Mouse (Mus musculus) lung, postnatal 14 days (tissue): ENCODE results near the gene Rtp4.

Experiments used
- DNase-seq: peaks from one replicate; pipeline ENCODE4 v3.0.0; 2021

The Rtp4 gene

DNA sequence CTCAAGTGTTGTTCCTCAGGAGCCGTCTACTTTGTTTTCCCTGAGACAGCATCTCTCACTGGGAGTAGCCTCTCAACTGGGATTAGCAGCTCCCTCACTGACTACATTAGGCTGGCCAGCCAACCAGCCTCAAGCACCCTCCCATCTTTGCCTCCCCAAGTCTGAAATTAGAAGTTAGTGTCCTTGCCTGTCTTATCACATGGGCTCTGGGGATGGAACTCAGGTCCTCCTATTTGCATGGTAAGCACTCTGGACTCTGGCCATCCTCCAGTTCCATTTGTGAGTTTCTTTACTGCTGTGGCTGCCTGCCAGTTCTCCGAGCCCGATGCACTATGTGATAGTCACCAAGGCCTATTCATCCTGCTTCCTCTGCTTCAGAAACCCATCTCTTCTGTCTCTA, 4.3 kb upstream of the Rtp4 start:
- DNase-seq = peak; percentile 65

DNA sequence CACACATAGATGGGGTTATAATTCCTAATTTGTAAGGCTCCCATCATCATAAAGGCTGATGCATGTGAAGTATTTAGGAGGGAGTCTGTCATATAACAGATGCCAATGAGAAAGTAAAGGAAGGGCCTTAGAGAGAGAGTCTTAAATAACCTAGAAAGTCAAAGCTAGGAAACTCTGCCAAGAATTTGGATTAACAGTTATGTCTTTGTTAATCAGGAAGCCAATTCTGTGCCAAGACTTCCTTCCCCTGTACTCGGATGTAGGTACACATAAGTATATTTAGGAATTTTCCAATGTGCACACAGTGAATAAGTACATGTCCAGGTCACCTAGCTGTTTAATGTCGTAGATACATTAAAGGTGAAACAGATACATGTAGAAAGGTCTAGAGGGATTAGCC, 3.5 kb upstream of the Rtp4 start:
- DNase-seq = no peak

DNA sequence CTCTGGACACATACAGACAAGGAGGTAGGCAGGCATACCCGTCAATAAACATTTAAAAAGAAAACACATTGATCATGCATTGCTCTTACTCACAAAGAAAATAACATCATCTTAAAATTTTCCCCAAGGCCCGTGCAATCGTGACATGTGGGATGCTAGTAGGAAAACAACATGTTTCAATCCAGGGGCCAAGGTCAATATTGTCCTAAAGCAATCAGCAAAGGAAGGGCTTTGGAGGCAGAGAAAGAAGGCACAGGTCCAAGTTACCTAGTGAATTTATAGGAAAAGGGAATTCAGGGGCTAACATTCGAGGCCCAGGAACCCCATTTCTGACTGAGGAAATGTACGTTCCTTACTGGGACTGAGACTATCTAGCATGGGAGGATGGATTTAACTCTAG, 2.9 kb upstream of the Rtp4 start:
- no peak for DNase-seq

DNA sequence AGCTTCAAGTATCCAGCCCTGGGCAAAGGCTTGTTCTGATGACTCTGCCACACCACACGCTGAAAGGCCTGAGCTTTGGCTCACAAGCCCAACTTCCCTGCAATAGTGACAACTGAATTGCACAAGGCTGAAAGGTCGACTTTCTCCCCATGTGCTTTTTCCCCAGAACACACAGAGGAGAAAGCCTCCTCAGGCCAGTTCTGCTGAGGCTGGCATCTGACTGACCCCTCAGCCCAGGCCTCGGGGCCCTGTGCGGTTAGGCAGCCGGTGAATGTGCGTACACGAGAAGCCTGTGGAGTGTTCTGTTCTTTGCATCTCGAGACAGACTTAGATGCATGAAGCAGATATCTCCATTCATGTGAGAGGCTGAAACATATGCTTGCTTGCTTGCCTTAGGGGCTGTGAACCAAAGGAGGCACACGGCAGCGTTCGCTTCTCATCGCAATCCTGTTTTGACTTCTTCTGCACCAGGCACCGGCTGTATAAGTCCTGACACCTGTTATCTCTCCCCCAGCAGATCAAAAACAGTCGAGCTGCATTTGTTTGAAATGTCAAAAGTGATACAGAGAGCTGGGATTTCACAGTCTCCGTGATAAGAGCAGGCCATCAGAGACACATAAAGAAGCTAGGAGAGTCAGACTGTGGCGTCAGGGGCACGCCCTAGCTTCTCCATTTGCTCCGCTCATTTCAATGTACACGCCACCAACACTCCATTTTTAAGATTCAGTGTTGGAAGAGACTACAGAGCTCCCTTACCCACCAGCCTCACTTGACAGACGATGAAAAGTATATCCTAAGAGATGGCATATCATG, 2.1 kb upstream of the Rtp4 start:
- DNase-seq = no peak

DNA sequence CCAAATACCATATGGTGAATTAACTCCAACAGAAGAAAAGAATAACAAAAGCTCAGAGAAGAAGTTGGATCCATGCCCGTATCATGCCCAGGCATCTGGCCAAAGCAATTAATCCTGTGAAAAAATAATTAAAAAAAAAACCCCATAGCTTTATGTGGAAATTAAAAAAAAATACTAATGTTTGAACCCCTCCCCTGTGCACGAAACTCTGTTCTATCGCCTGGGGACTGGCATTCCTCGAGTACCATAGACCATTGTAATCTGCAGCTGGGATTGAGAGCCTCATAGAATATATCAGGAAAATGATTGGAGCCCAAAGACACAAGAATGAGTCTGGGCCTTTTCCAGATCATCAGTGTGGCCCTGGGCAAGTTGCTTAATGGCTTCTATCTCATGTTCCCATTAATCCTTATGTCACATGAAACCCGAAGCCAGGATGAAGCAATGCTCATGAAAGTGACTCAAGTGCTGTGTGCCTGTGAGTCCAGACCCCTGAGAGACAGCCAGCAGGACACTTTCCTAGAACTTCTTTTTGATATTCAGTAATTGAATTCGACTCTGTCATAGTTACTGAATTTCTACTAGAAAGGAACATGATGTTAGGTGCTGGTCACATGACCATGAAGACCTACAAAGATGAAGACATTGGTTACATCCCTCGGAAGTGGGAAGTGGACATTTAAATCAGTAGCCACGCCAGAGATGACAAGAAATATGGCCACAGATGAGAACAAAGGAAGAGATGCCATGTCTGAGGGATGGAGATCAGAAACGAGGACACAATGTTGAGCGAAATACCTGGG, 1.3 kb upstream of the Rtp4 start:
- no peak for DNase-seq

DNA sequence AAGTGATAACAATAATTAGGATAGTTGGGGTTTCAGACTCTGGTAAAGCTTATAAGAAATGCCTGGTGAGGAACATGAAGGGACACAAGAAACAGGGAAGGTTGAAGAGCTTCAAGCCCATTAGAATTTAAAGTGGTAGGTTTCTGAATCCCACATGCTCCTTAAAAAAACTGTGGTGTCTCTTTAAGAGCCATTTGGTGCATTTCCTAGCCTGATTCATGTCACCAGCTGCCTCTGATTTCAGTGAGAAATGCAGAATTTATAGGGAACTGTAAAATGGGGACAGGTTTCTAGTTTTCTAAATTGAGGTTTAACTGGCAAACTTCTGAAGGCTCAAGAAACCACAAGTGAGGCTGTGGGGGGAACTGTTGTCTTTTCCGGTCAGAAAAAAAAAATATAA, 320 bp upstream of the Rtp4 start:
- DNase-seq = no peak

DNA sequence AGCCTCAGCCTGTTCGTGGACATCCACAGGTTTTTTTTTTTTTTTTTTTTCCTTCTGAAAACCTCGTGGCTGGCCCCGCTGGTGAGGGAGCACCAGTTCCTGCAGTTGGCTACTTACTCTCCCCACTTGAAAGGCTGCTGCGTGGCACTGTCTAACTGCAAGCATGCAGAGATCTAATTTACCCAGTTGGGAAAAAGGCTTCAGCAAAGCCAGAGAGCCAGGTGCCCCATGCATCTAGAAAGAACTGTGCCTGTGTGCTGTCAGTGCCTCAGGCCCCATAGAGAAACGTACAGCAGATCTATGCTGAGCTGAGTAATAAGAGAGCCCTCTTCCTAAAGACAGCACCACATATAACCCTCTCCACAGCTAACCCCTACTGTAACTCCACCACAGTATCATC, 1.0 kb downstream of the Rtp4 start:
- no peak for DNase-seq

DNA sequence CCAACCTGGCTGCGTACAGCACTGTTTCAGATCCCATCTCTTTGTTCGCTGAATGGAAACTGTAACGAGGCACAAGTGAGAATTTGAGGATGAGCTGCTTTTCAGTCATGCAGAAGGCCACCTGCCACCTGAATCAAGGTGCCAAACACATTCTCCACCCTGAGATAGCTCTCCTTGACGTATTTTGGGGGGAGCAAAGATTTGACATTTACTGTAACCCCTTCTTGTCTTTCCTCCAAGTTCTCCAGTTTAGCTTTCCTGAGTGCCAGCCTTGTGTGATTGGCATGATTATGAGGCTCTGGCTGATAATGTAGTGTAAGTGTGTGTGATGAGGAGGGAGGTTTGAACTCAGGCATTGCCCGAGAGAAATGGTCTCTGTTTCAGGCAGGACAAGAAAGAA, 2.0 kb downstream of the Rtp4 start:
- no peak for DNase-seq

DNA sequence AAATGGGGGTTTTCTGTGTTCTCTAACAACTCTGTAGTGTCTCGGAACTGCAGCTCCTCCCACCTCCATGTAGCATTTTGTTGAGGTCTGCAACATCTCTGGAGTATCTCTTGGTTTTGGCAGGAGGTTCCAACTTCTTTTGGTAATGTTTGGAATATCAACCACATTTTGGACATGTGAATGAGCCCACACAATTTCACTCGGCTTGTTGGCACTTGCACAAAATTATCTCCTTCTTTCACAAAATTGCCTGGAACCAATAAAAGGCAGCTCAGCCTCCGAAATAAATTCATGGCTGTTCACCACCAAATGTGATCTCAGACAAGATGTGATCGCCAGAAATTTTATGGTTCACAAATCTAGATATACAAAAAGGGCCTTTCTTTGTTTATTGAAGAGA, 9.1 kb downstream of the Rtp4 start:
- DNase-seq = no peak

DNA sequence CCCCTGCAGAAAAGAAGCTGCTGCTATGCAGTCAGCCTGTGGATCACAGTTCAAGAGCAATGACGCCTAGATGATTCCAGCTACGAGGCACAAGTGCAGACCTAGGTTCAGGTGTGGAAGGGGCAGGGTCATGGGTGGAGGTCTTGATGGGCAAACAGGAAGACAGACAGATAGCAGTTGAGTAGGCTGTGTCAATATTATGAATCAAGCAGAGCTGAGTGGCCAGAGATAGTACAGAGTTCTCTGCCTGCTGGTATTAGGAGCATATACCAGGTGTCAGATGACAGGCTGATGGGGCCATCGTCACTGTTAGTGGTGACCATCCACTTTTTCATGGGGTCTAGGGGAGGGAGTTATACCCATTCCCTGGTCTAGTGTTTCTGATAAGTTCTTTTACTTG, 13.6 kb downstream of the Rtp4 start:
- DNase-seq = no peak

DNA sequence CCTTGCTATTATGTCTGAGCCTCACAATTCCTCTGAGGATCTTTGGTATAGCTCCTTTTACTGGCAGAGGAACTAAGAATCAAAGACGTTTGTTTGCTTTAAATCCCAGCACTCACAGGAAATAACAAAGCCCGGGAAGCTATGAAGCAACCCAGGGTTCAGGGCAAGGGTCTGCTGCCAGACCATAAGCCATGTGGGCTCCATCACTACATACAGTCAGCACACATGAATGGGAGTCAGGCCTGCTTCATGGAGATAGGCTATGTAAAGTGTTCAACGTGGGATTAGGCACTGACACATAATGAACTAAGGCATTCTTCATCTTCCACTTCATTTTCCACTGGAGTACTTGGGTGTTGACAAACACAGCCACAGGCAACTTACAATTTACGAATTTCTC, 21.0 kb downstream of the Rtp4 start:
- no peak for DNase-seq

DNA sequence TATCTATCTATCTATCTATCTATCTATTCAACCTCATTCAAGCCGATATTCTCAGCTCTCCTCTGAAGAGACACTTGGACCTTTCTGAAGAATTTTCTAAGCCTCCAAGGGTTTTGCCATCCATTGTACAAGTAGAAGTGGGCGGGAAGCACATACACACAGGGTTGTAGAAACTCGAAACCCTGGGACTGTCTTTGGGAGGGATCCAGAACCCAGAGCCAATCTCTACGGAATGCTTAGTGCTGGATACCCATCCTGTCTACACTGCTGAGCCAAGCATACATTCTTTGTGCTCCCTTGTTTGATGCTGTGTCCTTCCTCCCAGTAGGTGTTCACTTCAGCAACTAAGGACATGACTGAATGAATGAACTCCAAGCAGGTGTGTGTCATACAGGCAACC, 22.8 kb downstream of the Rtp4 start:
- no peak for DNase-seq

DNA sequence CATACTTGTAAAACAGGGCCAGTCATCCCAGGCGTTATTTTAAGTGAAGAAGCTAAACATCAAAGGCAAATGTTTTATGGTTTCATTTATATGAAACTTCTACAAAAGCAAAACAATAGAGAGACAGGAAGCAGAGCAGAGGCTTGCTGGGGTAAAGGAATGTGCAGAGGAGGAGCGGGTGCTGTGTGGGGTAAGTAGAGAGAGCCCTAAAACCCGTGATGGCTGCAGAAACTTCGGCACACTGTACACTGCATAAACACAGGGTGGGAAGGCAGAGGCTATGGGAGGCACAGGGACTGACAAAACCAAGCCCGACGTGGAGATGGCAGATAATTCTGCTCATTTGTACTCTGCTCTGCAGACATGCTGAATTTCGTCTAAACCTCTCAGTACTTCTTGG, 24.3 kb downstream of the Rtp4 start:
- DNase-seq = no peak

DNA sequence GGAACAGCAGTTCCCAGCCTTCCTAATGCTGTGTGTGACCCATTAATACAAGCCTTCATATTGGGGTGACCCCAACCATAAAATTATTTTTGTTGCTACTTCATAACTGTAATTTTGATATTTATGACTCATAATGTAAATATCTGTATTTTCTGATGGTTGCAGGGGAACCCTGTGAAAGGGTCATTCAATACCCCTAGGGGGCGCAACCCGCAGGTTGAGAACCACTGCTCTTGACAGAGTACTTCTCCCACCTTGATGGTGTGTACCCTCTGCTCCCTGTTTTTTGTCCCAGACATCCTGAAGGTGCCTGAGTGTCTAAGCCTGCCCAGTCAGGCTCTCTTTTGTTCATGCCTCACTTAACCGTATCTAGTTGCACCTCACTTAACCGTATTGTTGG, 27.7 kb downstream of the Rtp4 start:
- DNase-seq = no peak

DNA sequence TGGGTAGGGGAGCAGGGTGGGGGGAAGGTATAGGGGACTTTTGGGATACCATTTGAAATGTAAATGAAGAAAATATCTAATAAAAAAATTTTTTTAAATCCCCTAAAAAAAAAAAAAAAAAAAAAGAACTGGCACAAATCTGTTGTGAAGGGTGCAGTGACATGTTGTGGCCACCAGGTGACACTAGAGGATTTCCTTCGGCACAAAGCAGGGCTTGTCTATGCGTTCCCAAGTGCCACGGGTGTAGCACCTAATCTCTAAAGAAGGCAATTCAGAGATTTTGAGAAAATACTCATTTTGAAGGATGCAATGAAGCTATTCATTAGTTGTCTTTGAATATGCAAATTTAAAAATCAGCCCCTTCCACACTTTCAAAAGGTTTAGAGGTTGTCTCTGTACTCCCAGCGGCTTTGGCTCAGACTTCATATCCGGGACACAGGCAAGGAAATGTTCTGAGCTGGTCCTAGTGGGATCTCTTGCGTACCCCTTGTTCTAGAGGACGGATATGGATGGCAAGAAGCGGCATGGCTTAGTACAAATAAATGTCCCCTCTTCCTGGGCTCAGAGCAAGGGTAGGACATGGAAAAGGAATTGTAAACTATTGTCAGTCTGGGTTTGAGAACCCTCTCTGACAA, 30.4 kb downstream of the Rtp4 start:
- peak; percentile 71 for DNase-seq

DNA sequence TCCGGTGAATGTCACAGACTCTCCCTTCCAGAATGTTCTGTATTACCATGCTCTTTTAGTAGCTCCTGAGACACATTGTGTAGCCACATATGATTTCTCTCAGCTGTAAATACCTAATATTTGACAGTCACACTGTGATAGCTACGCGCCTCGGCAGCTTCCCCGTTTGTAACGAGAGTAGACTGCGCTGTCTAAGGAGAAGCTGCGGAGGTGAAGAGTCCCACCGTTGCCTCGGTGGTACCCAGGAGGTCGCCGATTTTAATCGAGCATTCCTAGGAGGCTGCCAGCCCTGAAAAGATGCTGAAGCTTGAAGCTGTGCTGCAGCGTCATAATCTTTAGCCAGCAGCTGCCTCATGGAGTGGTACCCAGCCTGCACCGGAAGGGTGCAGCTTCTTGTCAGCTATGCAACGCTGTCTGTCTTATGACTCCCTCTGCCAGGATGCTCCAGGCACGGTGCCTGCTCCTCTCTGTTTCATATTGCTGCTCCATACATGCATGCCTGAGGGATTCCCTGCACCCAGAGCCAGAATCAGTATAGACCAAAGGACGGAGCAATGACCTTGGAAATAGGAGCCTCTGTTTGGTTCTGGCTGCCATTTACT, 31.0 kb downstream of the Rtp4 start:
- DNase-seq = no peak

DNA sequence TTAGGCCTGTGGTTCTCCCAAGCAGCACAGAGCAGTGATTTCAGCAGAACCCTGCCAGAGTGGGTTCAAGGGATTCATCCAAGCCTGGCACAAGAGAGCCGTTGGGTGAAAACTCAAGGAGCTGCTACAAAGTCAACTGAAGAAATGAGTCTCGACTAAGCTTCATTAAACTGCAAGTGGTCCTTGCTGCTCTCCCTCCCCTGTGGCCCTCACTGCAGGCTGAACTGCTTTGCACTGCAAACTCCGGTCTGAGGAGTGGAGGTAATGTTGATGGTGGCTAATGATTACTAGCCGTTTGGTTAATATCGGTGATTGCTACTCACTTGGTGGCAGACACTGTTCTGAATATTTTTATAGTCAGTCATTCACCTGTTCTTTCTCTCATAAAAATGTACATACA, 34.6 kb downstream of the Rtp4 start:
- no peak for DNase-seq

DNA sequence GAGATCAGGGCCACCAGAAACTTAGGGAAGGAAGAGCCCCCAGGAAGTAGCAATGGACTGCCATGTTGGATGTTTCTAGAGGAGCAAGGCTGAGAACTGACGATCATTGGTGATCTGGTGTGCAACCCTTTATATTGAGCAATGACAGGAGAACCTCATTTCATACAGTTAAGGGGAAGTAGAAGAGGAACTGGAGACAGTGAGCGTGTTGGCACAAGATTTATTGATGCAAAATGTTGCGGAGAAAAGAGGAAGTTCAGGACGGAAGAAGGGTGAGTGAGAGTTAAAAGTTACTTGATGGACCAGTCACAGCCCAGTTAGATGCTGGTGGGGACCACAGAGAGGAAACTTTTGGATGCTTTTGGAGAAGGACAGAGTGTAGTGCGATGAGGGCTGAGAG, 37.1 kb downstream of the Rtp4 start:
- no peak for DNase-seq

DNA sequence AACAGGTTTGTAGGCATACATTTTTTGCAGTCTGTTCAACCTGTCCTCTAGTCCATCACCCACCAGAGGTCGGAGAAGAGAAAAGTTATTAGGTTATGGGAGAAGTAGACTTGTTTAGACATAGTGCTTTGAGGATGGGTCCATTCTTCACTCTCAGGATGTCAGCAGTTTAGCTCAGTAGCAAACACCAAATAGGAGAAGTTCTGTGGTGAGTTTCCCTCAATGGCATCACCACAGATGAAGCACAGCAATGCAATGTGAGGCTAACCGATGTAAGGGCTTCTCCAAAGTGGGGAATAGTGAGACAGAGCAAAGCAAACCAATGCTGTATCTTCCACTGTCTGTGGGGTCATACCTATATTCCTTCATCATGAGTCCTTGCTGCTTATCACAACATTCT, 37.6 kb downstream of the Rtp4 start:
- DNase-seq = no peak

DNA sequence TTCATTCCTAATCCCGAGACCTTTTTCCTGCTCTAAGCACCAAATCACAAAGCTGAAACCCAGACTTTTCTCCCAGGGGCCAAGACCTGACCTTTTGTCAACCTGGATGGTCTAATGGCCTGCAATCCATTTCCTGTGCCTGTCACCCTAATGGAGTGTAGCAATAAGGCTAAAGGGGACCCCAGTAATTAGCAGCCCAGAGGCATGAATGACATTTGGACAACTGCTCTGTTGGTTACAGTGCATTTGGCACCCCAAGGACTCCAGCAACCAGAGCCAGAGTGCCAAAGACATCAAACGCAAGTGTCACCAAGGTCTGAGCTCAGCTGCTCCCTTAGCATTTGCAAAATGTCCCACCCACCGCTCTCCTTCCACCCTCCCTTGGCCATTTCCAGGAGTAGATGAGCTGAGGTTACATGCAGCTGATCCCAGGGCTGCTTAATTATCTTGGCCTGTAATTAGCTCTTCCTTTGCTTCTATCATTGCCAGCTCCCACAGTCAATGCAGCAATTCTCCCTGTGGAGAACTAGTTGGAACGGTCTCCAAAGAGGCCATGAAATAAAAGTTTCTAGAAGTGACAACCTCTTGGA, 48.4 kb downstream of the Rtp4 start:
- DNase-seq = no peak

DNA sequence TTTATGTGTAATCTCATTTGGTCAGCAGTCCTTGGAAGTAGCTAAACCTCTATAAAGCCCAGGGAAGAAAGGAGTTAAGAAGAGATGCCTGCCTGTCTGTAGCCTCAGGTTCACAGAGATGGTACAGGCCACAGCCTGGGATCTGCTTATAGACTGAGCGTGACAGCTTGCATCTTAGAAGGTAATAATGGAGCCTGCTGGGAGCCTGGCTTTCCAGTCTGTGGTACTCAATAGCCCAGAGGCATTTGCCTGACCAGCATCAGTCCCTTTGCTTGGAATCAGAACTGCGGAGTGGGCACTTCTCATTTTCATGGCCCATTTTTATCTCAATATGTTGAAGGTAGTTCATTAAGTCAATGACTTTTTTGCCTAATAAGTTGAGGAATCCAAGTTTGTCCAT, 54.5 kb downstream of the Rtp4 start:
- DNase-seq = no peak

DNA sequence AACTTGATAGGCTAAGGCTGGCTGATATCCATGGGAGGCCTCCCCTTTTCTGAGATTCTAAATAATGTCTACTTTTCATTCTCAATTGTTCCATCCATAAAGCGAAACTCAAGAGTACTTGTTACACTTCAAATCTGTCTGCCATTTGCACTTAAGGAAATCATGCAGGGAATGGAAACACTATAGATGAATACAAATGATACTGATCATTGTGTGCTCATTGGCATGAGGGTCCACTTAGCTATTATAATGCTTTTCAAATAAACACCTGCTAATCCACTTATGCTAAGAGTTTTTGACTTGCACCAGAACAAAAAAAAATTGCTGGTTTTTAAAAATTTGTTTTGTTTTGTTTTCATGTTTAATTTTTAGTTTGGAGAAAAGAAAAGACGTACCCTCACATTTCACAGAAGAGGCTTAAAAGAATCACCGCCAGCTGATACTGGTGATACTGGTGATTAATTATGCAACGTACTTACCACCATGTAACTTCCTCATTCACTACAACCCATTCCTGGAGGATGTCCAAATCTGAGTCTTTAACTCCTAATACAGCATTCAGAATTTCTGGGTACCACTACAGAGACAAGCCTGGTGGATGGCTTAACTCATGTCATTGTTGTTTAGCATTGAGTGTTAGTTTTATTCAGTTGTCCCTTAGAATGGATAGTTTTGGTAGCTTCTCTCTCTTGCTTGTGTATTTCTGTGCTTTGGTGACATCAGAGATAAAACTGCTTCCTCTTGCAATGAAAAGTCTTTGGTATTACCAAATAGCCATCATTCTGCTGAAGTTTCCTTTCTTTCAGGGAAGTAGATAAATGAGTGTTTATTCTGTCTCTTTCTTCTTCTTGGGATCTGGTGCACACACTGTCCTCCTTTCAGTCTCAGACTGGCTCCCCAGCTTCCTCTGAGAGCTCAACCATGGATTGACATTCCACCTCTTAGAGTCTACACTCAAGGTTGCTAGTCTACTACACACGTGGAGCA, 71.3 kb downstream of the Rtp4 start:
- no peak for DNase-seq
